16 mouse cellular contexts compared by ENCODE assay signal in genomic region chr16:9941306-9941930, GRCm38 (mm10). TPM values are rescaled to one million over a fixed set of nuclear protein-coding genes. Genes with fewer than 3 reads are reported as not detected.
DNase-seq lines count a peak whose midpoint lies in the region; TF ChIP-seq lines count a peak whose summit lies in the region.
"Had no signal": no experiment of that assay in that cellular context is flagged by ENCODE, and none has a peak within 500 bp of the region (broad histone marks: within the 10 kb centered on the region; RNA-seq: fewer than 3 reads in every experiment).

No protein-coding gene starts in this region.

- peak; percentile 59 for DNase-seq in cerebellum, adult 11-12 months
- no peak for DNase-seq in cerebellum, adult 11 months
- no peak for DNase-seq in layer of hippocampus, adult 2 months (ENCODE audit: low spot score in 2 of 2)
- DNase-seq in layer of hippocampus, postnatal 10 days (ENCODE audit: low spot score in 2 of 2) = no peak
- DNase-seq in NIH3T3 (ENCODE audit: low read depth) = peak; percentile 22
- peak; percentile 74 for DNase-seq in cerebellum, adult 9-10 months
- no peak for DNase-seq in MN1 (ENCODE audit: low spot score)
- no peak for DNase-seq in layer of hippocampus, adult 11-12 months (ENCODE audit: low spot score)
- DNase-seq: B cell, adult 2 months; gastrocnemius, postnatal 14 days; layer of hippocampus, adult 9-11 months; lung, adult 18-20 months; thymus, postnatal 36 days had no signal

- no peak overlapping the region for H3K4me3 ChIP-seq in layer of hippocampus, adult 2 months
- H3K4me3 ChIP-seq: forebrain, embryonic 10.5 days; midbrain, embryonic 12.5 days; neural tube, embryonic 12.5 days had no signal

- H3K27ac ChIP-seq in layer of hippocampus, adult 2 months = peak overlapping the region; percentile 6; the same call in 1 of the 2 replicates
- H3K27ac ChIP-seq: forebrain, embryonic 10.5 days; midbrain, embryonic 12.5 days; neural tube, embryonic 12.5 days had no signal

- TF ChIP-seq CTCF in layer of hippocampus, adult 2 months (conservative IDR thresholded peaks at IDR 0.05) = peak; percentile 56

RNA-seq across cellular contexts. Expression of gene Grin2a, which starts 53.9 kb away (rescaled TPM):
- total RNA-seq in layer of hippocampus, adult 2 months (2021) = 100 to 1,000 TPM; 384 to 411 TPM
- total RNA-seq in layer of hippocampus, postnatal 10 days (2021) = 100 to 1,000 TPM; 167 to 190 TPM

Comparison
In these comparisons a context has a peak if more than half of its experiments do, and no peak if none do; other contexts are left out.
1. DNase-seq: peak in cerebellum, adult 11-12 months (single experiment), NIH3T3 (single experiment) and cerebellum, adult 9-10 months (single experiment); none in cerebellum, adult 11 months (single experiment), layer of hippocampus, adult 2 months (0 of 2), layer of hippocampus, postnatal 10 days (0 of 2), MN1 (single experiment) and layer of hippocampus, adult 11-12 months (single experiment).